Mouse (Mus musculus) hindbrain, embryonic 14.5 days (tissue): Measurements from ENCODE around the gene Nynrin. TPM values are rescaled to one million over a fixed set of nuclear protein-coding genes. Genes with fewer than 3 reads are reported as not detected.

Experiments used
- ATAC-seq: fragments of 200-750 bp; cut with Nextera tagmentation; 2 replicates; pipeline ENCODE4 v1.8.0; 2017; ENCODE audit warnings: moderate number of reproducible peaks, mild to moderate bottlenecking, moderate TSS enrichment, moderate library complexity; ENCODE audit not compliant: low FRiP score
- DNase-seq: peaks from one replicate; pipeline ENCODE4 v3.0.0-alpha.2; 2015; ENCODE audit warnings: low spot score
- H3K27ac ChIP-seq: fragments of 300-500 bp; sonication (generic); 2 replicates; pipeline ENCODE4 v1.5.1; 2014; ENCODE audit warnings: mild to moderate bottlenecking, moderate library complexity
- H3K27me3 ChIP-seq: fragments of 300-500 bp; sonication (generic); 2 replicates; pipeline ENCODE4 v1.6.1; 2014; ENCODE audit warnings: mild to moderate bottlenecking, low read length, mixed read lengths; ENCODE audit not compliant: control insufficient read depth, insufficient read depth
- H3K36me3 ChIP-seq: fragments of 300-500 bp; sonication (generic); replicated peaks from 2 replicates; pipeline ENCODE4 v1.6.1; 2014; ENCODE audit not compliant: control insufficient read depth, insufficient read depth
- H3K4me1 ChIP-seq: fragments of 300-500 bp; sonication (generic); replicated peaks from 2 replicates; pipeline ENCODE4 v1.6.1; 2014; ENCODE audit warnings: antibody characterized with exemption, low read length, mixed read lengths; ENCODE audit not compliant: control insufficient read depth, insufficient read depth
- H3K4me2 ChIP-seq: fragments of 300-500 bp; sonication (generic); replicated peaks from 2 replicates; pipeline ENCODE4 v1.6.1; 2014; ENCODE audit warnings: mild to moderate bottlenecking, moderate library complexity
- H3K4me3 ChIP-seq: fragments of 300-500 bp; sonication (generic); replicated peaks from 2 replicates; pipeline ENCODE4 v1.5.1; 2014; ENCODE audit warnings: mild to moderate bottlenecking, low read length
- H3K9ac ChIP-seq: fragments of 300-500 bp; sonication (generic); 2 replicates; pipeline ENCODE4 v1.6.1; 2014
- H3K9me3 ChIP-seq: fragments of 300-500 bp; sonication (generic); 2 replicates; pipeline ENCODE4 v1.6.1; 2016; ENCODE audit warnings: low read length; ENCODE audit not compliant: control insufficient read depth
- WGBS: fragments of 180-500 bp; shearing (Covaris S2); extraction: QIAGEN DNeasy Blood & Tissue Kit; methylation state at CpG from one replicate; pipeline ENCODE4 v1.1.7; 2014; 5-methylcytosine and 5-hydroxymethylcytosine counted together
- polyA plus RNA-seq: library from polyadenylated mRNA; unstranded; fragments of >200 nt; fragmentation: Nextera tagmentation; extraction: Ambion mirVana; gene quantifications from 2 replicates; pipeline ENCODE4 v1.2.1, GENCODE M21; 2014

Gene Nynrin
- polyA plus RNA-seq, 1 experiment from 2014 or later, result 10.8 TPM

- H3K4me2 ChIP-seq, result no peak overlapping the region
- no peak overlapping the region for H3K9ac ChIP-seq
- H3K4me1 ChIP-seq, result no peaks in the 10 kb centered on the region
- H3K27ac ChIP-seq, result no peak overlapping the region
- H3K27me3 ChIP-seq, result no peaks in the 10 kb centered on the region
- H3K9me3 ChIP-seq, result no peaks in the 10 kb centered on the region
- no peak for ATAC-seq
- no peak overlapping the region for H3K4me3 ChIP-seq
- H3K36me3 ChIP-seq, result peaks cover 58% of the 10 kb centered on the region
- DNase-seq, result no peak
- 95% methylated on average over 12 of the region's 12 CpGs for WGBS
Measured at GRCm38 (mm10) chr14:55872039-55872438, 18.2 kb downstream of the Nynrin start.

GRCm38 (mm10) chr14:55872551-55872950 lies 18.7 kb downstream of the Nynrin start:
- Histone ChIP-seq H3K4me2 (no peak overlapping the region), H3K4me3 (no peak overlapping the region), H3K27me3 (no peaks in the 10 kb centered on the region), H3K9me3 (no peaks in the 10 kb centered on the region), H3K27ac (no peak overlapping the region), H3K4me1 (no peaks in the 10 kb centered on the region), H3K9ac (no peak overlapping the region), H3K36me3 (peaks cover 55% of the 10 kb centered on the region)
- ATAC-seq, result no peak
- WGBS, result 91% methylated on average over 17 of the region's 17 CpGs
- no peak for DNase-seq

- Histone ChIP-seq H3K27ac (no peak overlapping the region), H3K4me3 (no peak overlapping the region), H3K4me2 (no peak overlapping the region; the same call in 1 of the 2 replicates), H3K9ac (0 out of 2 replicates have a peak overlapping the region, but pooled peaks have one; percentile 2), H3K4me1 (no peaks in the 10 kb centered on the region), H3K36me3 (peaks cover 47% of the 10 kb centered on the region), H3K9me3 (no peaks in the 10 kb centered on the region), H3K27me3 (no peaks in the 10 kb centered on the region)
- DNase-seq (no peak), ATAC-seq (no peak)
- 89% methylated on average over 8 of the region's 8 CpGs for WGBS
Measured at GRCm38 (mm10) chr14:55873242-55873713, 19.5 kb downstream of the Nynrin start.

- Histone ChIP-seq H3K27me3 (no peaks in the 10 kb centered on the region), H3K9me3 (no peaks in the 10 kb centered on the region), H3K36me3 (peaks cover 40% of the 10 kb centered on the region), H3K4me2 (peak overlapping the region; percentile 27), H3K4me1 (no peaks in the 10 kb centered on the region), H3K9ac (0 out of 2 replicates have a peak overlapping the region, but pooled peaks have one; percentile 2), H3K27ac (no peak overlapping the region), H3K4me3 (no peak overlapping the region)
- 14% methylated on average over 30 of the region's 30 CpGs for WGBS
- DNase-seq, result peak; percentile 80
- ATAC-seq, result peak; percentile 71
Measured at GRCm38 (mm10) chr14:55873714-55874683, 20.2 kb downstream of the Nynrin start.

- no peaks in the 10 kb centered on the region for H3K4me1 ChIP-seq
- no peak overlapping the region for H3K9ac ChIP-seq
- ATAC-seq (no peak), DNase-seq (no peak)
- peaks cover 3% of the 10 kb centered on the region for H3K36me3 ChIP-seq
- no peaks in the 10 kb centered on the region for H3K9me3 ChIP-seq
- no peak overlapping the region for H3K4me3 ChIP-seq
- H3K4me2 ChIP-seq, result no peak overlapping the region
- H3K27me3 ChIP-seq, result no peaks in the 10 kb centered on the region
- no peak overlapping the region for H3K27ac ChIP-seq
- 42% methylated on average over 14 of the region's 14 CpGs for WGBS
Measured at GRCm38 (mm10) chr14:55877469-55878315, 23.9 kb downstream of the Nynrin start.

GRCm38 (mm10) chr14:55878316-55878940 lies 24.6 kb downstream of the Nynrin start:
- no peaks in the 10 kb centered on the region for H3K9me3 ChIP-seq
- DNase-seq, result no peak
- no peak overlapping the region for H3K9ac ChIP-seq
- H3K4me3 ChIP-seq, result no peak overlapping the region
- WGBS, result 33% methylated on average over 7 of the region's 7 CpGs
- H3K4me1 ChIP-seq, result no peaks in the 10 kb centered on the region
- no peak overlapping the region for H3K4me2 ChIP-seq
- no peaks in the 10 kb centered on the region for H3K27me3 ChIP-seq
- ATAC-seq, result no peak
- no peak overlapping the region for H3K27ac ChIP-seq
- H3K36me3 ChIP-seq, result no peaks in the 10 kb centered on the region

GRCm38 (mm10) chr14:55879623-55880022 lies 25.8 kb downstream of the Nynrin start:
- ATAC-seq, result no peak
- 28% methylated on average over 1 of the region's 1 CpGs for WGBS

GRCm38 (mm10) chr14:55880982-55881381 lies 27.2 kb downstream of the Nynrin start:
- H3K9ac ChIP-seq, result no peak overlapping the region
- ATAC-seq (no peak), DNase-seq (no peak)
- WGBS, result 83% methylated on average over 8 of the region's 8 CpGs
- H3K9me3 ChIP-seq, result no peaks in the 10 kb centered on the region
- no peaks in the 10 kb centered on the region for H3K27me3 ChIP-seq
- no peak overlapping the region for H3K4me3 ChIP-seq
- H3K4me2 ChIP-seq, result no peak overlapping the region
- peaks cover 10% of the 10 kb centered on the region for H3K4me1 ChIP-seq
- no peak overlapping the region for H3K27ac ChIP-seq
- H3K36me3 ChIP-seq, result no peaks in the 10 kb centered on the region

More at GRCm38 (mm10) chr14:55879623-55880022, 25.8 kb downstream of the Nynrin start:
- Histone ChIP-seq H3K4me3 (no peak overlapping the region), H3K9me3 (no peaks in the 10 kb centered on the region), H3K36me3 (no peaks in the 10 kb centered on the region), H3K4me2 (no peak overlapping the region), H3K4me1 (peaks cover 5% of the 10 kb centered on the region; the same call in 1 of the 2 replicates), H3K9ac (no peak overlapping the region), H3K27ac (no peak overlapping the region), H3K27me3 (no peaks in the 10 kb centered on the region)
- DNase-seq, result peak; percentile 59
